Mouse (Mus musculus) E14TG2a.4 (cell line): ENCODE data around the gene Cdk17.

Experiments
- H3K27me3 ChIP-seq: 2 replicates; pipeline ENCODE4 v1.6.1; 2014; ENCODE audit warnings: low read length, control low read depth; ENCODE audit not compliant: insufficient read depth
- H3K36me3 ChIP-seq: 2 replicates; pipeline ENCODE4 v1.6.1; 2014; ENCODE audit warnings: low read length, control low read depth; ENCODE audit not compliant: insufficient read depth
- H3K4me1 ChIP-seq: replicated peaks from 2 replicates; pipeline ENCODE4 v1.6.1; 2014; ENCODE audit warnings: low read depth, low read length, control low read depth
- H3K4me3 ChIP-seq: replicated peaks from 2 replicates; pipeline ENCODE4 v1.5.1; 2014; ENCODE audit warnings: mild to moderate bottlenecking, low read length
- H3K9me3 ChIP-seq: 2 replicates; pipeline ENCODE4 v1.6.1; 2014; ENCODE audit warnings: low read length, control low read depth
- CTCF ChIP-seq: conservative IDR thresholded peaks from 2 replicates; pipeline ENCODE4 v1.5.1; 2014; ENCODE audit warnings: low read length
- NANOG ChIP-seq: IDR thresholded peaks from 2 replicates; pipeline ENCODE4 v1.6.1; 2014; ENCODE audit warnings: borderline replicate concordance, low read length, mixed read lengths
- POU5F1 ChIP-seq: IDR thresholded peaks from 2 replicates; pipeline ENCODE4 v1.6.1; 2014; ENCODE audit warnings: low read length, borderline replicate concordance

The Cdk17 gene

DNA sequence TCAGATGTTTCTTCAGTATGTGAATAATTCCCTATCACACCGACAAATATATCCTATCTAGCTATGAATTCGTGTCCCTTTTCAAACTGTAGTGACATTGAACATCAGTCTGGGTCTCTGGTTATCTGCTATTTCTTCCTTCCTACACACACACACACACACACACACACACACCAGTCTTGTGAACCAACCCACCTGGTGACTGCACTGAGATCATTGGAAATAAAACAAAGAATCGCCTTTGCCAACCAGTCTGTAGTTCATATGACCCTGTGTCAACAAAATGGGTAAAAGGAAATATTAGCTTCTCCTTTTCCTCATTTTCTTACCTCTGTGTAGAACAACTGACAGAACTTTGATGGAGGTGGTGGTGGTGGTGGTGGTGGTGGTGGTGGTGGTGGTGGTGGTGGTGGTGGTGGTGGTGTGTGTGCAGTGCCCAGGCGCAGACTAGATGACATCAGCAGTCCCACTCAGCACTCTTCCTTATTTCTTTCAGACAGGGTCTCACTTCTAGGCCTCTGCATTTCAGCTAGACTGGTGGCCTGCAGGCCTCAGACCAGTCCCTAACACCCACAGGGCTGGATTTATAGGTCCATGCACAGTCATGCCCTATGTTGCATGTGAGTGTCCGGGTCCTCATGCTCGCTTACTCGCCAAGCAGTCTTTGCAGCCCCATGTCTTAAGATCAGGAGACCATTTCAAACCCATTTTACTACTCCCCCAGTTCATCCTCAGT lies 85.7 kb downstream of the Cdk17 start:
- Histone ChIP-seq H3K27me3 (no peaks in the 10 kb centered on the region), H3K4me1 (peaks cover 57% of the 10 kb centered on the region), H3K36me3 (peaks cover 30% of the 10 kb centered on the region), H3K4me3 (no peak overlapping the region), H3K9me3 (no peaks in the 10 kb centered on the region)
- TF ChIP-seq NANOG (no peak), CTCF (no peak), POU5F1 (no peak)

DNA sequence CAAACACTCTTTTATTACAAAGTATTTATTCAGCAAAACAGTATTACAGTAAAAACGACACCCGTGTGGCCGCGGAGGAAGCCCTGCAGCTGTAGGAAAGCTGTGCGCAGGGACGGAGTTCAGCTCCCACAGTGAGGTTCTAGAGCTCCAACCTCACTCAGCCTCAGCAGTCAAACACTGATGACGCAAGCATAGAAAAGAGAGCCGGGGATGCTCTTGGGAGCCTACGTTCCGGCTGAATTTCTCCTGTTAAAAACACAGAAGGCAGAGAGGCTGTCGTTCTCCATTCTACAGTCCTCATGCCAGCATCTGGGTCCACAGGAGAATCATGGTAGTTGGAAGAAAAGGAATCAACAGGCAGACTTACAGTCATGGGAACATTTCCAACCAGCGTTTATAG lies 86.7 kb downstream of the Cdk17 start:
- TF ChIP-seq NANOG (no peak), CTCF (no peak), POU5F1 (no peak)
- Histone ChIP-seq H3K9me3 (no peaks in the 10 kb centered on the region), H3K4me3 (no peak overlapping the region), H3K27me3 (no peaks in the 10 kb centered on the region), H3K4me1 (peaks cover 50% of the 10 kb centered on the region), H3K36me3 (peaks cover 28% of the 10 kb centered on the region)

GRCm38 (mm10) chr10:93247902-93248301 lies 87.2 kb downstream of the Cdk17 start:
- peaks cover 28% of the 10 kb centered on the region for H3K36me3 ChIP-seq
- no peak for TF ChIP-seq CTCF
- TF ChIP-seq NANOG = no peak
- no peak for TF ChIP-seq POU5F1
- no peaks in the 10 kb centered on the region for H3K9me3 ChIP-seq

DNA sequence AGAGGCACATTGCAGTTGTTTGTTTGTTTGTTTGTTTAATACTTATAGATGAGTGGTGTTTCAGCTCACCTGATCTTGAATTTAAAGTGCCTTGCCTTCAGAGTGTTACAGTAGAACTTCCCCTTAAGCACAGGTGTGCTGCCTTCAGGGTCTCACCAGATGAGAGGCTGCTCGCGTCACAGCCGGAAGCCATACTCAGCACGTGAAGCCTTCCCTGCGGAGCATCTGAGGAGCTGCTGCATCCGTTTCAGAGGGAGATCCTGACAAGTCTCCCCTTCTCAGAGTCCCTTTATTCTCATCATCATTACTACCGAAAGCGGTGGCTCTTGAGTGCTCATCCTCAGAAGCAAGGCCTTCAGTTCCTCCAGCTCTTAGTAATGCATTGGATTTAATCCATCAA lies 87.7 kb downstream of the Cdk17 start:
- H3K27me3 ChIP-seq = no peaks in the 10 kb centered on the region
- H3K9me3 ChIP-seq = no peaks in the 10 kb centered on the region
- no peak overlapping the region for H3K4me3 ChIP-seq
- H3K36me3 ChIP-seq = peaks cover 32% of the 10 kb centered on the region
- peaks cover 40% of the 10 kb centered on the region for H3K4me1 ChIP-seq
- no peak for TF ChIP-seq CTCF
- no peak for TF ChIP-seq POU5F1
- no peak for TF ChIP-seq NANOG

More at GRCm38 (mm10) chr10:93247902-93248301, 87.2 kb downstream of the Cdk17 start:
- Histone ChIP-seq H3K4me1 (peaks cover 45% of the 10 kb centered on the region), H3K4me3 (no peak overlapping the region), H3K27me3 (no peaks in the 10 kb centered on the region)

DNA sequence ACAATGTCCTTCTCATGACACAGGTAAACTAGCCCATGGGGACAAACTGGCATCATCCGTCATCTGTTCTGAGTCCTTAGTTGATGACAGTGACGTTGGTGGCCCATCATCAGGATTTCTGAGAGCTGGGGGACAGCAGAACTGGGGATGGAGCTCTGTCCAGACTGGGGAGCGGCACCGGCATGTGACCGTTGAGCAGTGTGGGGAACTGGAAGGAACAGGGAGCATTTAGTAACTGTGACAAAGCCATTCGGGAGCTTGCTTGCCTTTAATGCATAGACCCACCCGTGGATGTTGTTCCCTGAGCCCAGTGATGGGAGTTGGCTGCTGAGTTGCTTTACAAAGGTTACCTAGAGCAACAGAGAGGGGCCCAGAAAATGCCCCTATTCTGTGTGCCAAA lies 89.2 kb downstream of the Cdk17 start:
- Histone ChIP-seq H3K27me3 (no peaks in the 10 kb centered on the region), H3K4me1 (peaks cover 32% of the 10 kb centered on the region), H3K4me3 (no peak overlapping the region), H3K9me3 (no peaks in the 10 kb centered on the region), H3K36me3 (peaks cover 23% of the 10 kb centered on the region)
- TF ChIP-seq CTCF = no peak
- no peak for TF ChIP-seq POU5F1
- TF ChIP-seq NANOG = no peak

DNA sequence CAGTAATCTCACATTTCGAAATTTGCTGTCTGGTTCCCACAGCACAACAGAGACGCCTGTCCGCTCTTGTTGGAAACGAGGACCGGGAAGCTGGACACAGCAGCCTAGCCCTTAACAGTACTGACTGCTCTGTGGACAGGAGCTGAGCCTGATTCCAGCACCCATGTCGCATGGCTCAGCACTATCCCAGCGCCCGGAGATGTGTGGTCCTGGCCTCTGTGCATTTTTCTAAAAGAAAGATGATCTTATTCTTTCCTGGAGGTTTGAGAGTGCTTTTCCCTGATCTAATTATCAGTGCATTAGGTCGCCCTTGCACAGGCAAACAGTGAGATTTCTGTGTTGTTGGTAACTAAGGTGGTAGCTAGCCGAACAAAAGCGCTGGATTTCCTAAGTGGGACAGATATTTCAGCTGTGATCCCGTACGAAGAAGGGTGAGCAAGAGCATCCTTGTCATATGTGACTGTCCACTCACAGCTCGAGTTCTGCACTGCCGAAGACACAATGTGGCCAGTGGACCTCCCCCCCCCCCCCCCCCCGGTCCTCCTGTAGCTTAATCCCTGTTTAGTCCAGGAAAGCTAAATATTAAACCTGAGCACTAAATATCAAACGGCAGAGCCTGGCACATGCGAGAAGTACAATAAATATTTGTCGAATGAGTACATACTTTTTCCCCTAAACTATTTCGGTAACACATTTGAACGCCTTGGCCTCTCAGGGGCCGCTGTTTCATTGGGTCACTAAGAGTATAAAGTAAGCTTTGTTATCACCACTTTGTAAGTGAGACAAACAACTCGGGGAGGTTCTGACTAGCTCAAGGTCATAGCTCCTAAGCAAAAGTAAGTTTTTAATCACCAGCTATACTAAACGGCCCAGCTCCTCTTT lies 90.0 kb downstream of the Cdk17 start:
- H3K4me1 ChIP-seq = peaks cover 39% of the 10 kb centered on the region
- TF ChIP-seq POU5F1 (no peak), CTCF (no peak), NANOG (no peak)
- peaks cover 19% of the 10 kb centered on the region for H3K36me3 ChIP-seq
- no peak overlapping the region for H3K4me3 ChIP-seq
- H3K27me3 ChIP-seq = no peaks in the 10 kb centered on the region
- no peaks in the 10 kb centered on the region for H3K9me3 ChIP-seq

DNA sequence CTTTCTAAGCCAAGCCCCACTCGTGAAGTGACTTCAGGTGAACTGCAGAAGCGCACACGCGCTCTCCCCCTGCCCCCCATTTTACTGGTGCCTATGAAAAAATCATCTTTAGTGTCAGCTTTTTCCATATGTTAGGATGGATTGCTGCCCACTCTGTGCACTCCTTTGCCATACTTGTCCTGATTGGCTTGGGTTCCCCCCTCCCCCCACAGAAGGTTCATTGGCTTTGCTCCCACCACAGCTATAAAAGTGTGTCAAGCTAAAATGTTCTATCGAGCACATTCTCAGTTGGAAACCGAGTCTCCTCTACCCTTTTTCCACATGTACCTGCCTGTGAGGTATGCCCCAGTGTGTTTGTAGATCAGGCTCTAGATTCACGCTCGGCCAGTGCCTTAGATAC lies 90.8 kb downstream of the Cdk17 start:
- no peak for TF ChIP-seq NANOG
- no peak for TF ChIP-seq CTCF
- TF ChIP-seq POU5F1 = no peak
- Histone ChIP-seq H3K9me3 (no peaks in the 10 kb centered on the region), H3K36me3 (peaks cover 14% of the 10 kb centered on the region), H3K27me3 (no peaks in the 10 kb centered on the region), H3K4me1 (peaks cover 44% of the 10 kb centered on the region), H3K4me3 (no peak overlapping the region)

DNA sequence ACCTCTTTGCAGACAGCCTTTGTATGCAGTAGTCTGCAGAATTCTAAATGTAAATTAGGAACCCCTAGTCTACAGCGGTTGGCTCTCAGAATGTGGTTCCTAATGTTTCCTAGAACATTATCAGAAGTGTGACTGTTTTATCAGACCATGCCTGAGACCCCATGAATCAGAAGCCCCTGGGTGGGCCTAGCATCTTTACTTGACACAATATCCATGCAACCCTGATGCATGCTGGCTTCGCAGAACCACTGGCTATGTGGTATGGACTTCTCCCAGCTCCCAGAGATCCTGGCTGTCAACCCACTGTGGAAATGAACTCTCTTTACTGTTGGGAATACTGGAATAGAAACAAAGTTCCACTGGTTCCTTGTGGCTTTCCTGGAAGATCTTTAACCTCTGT lies 92.0 kb downstream of the Cdk17 start:
- TF ChIP-seq CTCF = no peak
- no peak for TF ChIP-seq POU5F1
- H3K4me3 ChIP-seq = no peak overlapping the region
- no peaks in the 10 kb centered on the region for H3K9me3 ChIP-seq
- peaks cover 44% of the 10 kb centered on the region for H3K4me1 ChIP-seq
- no peaks in the 10 kb centered on the region for H3K27me3 ChIP-seq
- H3K36me3 ChIP-seq = peaks cover 14% of the 10 kb centered on the region
